Mouse (Mus musculus) hindbrain, embryonic 10.5 days (tissue): ENCODE measurements around the gene Cab39. TPM values are rescaled to one million over a fixed set of nuclear protein-coding genes. Genes with fewer than 3 reads are reported as not detected.

ENCODE experiments used
- DNase-seq: peaks from one replicate; pipeline ENCODE4 v3.0.0-alpha.2; 2017; ENCODE audit warnings: low spot score
- H3K27ac ChIP-seq: fragments of 300-500 bp; sonication (generic); 2 replicates; pipeline ENCODE4 v1.5.1; 2016; ENCODE audit warnings: mild to moderate bottlenecking, moderate library complexity
- H3K27me3 ChIP-seq: fragments of 300-500 bp; sonication (generic); 2 replicates; pipeline ENCODE4 v1.6.1; 2016; ENCODE audit warnings: mild to moderate bottlenecking; ENCODE audit not compliant: poor library complexity, insufficient read depth, severe bottlenecking
- H3K36me3 ChIP-seq: fragments of 300-500 bp; sonication (generic); 2 replicates; pipeline ENCODE4 v1.6.1; 2016; ENCODE audit warnings: mild to moderate bottlenecking, moderate library complexity
- H3K4me1 ChIP-seq: fragments of 300-500 bp; sonication (generic); replicated peaks from 2 replicates; pipeline ENCODE4 v1.6.1; 2016; ENCODE audit warnings: mild to moderate bottlenecking
- H3K4me3 ChIP-seq: fragments of 300-500 bp; sonication (generic); 2 replicates; pipeline ENCODE4 v1.5.1; 2016; ENCODE audit warnings: mild to moderate bottlenecking, moderate library complexity
- H3K9me3 ChIP-seq: fragments of 300-500 bp; sonication (generic); 2 replicates; pipeline ENCODE4 v1.6.1; 2016; ENCODE audit warnings: mild to moderate bottlenecking, moderate library complexity
- WGBS: fragments of 180-500 bp; shearing (Covaris S2); methylation state at CpG from one replicate; pipeline ENCODE4 v1.1.7; 2016; 5-methylcytosine and 5-hydroxymethylcytosine counted together
- polyA plus RNA-seq: library from polyadenylated mRNA; unstranded; fragments of >200 nt; fragmentation: Nextera tagmentation; extraction: Ambion mirVana; gene quantifications from 2 replicates; pipeline ENCODE4 v1.2.1, GENCODE M21; 2016

The Cab39 gene
- polyA plus RNA-seq, 1 experiment from 2014 or later: 43.1 TPM

DNA sequence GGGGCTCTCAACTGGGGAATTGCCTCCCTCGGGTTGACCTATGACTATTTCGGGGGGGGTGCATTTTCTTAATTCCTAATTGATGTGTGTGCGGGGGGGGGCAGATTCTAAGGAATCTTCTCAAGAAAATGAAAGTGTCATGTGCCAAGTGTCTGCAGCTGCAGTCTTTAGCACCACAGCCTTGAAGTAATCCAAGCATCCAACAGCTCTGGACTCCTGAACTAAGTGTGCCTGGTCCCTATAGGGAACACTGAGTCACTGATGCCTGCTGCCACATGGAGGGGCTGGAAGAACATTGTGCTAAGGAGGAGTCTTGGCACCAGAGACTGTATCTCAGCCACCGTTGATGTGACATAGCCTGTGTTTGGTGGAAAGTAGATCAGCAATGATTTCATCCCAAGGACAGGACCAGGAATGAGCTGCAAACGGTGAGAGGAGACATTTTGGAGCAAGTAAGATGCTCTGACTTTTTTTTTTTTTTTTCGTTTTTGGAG, 64.1 kb downstream of the Cab39 start:
- no peak overlapping the region for H3K27ac ChIP-seq
- H3K4me1 ChIP-seq: no peaks in the 10 kb centered on the region
- 80% methylated on average over 6 of the region's 6 CpGs for WGBS
- peaks cover 17% of the 10 kb centered on the region for H3K36me3 ChIP-seq
- H3K9me3 ChIP-seq: peaks cover 11% of the 10 kb centered on the region
- DNase-seq: no peak
- H3K4me3 ChIP-seq: no peak overlapping the region
- H3K27me3 ChIP-seq: no peaks in the 10 kb centered on the region

DNA sequence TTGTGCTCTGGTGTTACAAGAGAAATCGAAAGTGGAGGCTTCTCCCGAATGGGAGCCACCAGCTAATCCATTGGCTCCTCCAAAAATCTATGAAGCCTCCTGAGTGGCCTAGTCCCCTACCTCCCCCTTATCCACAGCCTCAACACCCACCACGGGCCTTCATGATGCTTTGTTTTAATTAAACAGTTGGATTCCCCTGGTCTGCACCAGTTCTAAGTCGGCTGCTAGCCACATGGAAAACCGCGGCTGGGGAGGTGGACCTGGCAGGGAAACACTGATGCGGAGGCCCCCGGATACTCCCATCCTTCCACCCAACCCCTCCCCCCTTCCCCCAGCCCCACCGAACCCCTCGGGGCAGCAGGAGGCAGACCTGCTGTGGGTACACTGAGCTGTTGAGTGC, 71.1 kb downstream of the Cab39 start:
- no peaks in the 10 kb centered on the region for H3K27me3 ChIP-seq
- no peak for DNase-seq
- no peaks in the 10 kb centered on the region for H3K36me3 ChIP-seq
- no peak overlapping the region for H3K27ac ChIP-seq
- peaks cover 24% of the 10 kb centered on the region for H3K9me3 ChIP-seq
- H3K4me1 ChIP-seq: no peaks in the 10 kb centered on the region
- WGBS: 78% methylated on average over 10 of the region's 10 CpGs
- no peak overlapping the region for H3K4me3 ChIP-seq

DNA sequence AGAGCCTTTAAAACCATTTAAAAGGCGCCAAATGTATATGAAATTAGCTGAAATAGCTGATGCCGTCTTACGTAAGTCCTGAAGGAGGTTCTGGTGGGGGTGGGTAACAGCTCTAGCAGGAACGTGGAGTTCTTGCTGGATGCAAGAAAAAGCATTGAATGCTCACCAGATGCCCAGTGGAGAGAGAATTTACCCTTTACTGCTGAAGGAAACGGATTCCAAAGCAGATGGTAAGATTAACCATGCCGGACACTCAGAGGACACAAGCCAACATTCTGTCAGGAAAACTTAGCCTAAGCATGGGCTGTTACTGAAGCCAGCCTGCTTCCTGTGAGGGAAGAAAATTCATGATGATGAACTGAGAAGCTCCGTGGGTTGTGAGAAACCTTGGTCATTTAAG, 76.8 kb downstream of the Cab39 start:
- WGBS: 89% methylated on average over 7 of the region's 7 CpGs

DNA sequence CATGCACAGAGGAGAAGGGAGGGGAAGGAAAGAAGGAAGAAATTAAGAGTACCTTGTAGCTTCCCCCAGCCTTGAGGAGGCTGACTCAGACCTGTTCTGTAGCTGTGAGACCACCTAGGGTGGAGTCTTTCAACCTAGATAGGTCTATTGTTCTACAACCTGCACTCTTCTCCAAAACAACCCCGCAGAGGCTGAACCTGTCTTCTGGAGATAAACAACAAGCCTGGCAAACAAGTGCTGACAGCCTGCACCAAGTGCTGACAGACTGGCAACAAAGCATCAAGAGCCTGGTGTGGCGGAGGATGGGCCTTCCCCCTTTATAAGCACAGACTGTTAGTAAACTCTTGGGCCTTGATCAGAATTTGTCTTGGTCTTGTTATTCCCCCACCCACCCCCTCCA, 77.3 kb downstream of the Cab39 start:
- H3K27me3 ChIP-seq: no peaks in the 10 kb centered on the region
- WGBS: 72% methylated on average over 2 of the region's 2 CpGs
- no peaks in the 10 kb centered on the region for H3K36me3 ChIP-seq
- no peak overlapping the region for H3K27ac ChIP-seq
- DNase-seq: no peak
- H3K9me3 ChIP-seq: peaks cover 25% of the 10 kb centered on the region
- no peak overlapping the region for H3K4me3 ChIP-seq
- no peaks in the 10 kb centered on the region for H3K4me1 ChIP-seq

More for the DNA sequence above, 76.8 kb downstream of the Cab39 start:
- H3K9me3 ChIP-seq: peaks cover 20% of the 10 kb centered on the region
- no peak for DNase-seq
- H3K4me3 ChIP-seq: no peak overlapping the region
- H3K36me3 ChIP-seq: no peaks in the 10 kb centered on the region
- no peaks in the 10 kb centered on the region for H3K27me3 ChIP-seq
- no peak overlapping the region for H3K27ac ChIP-seq
- no peaks in the 10 kb centered on the region for H3K4me1 ChIP-seq

DNA sequence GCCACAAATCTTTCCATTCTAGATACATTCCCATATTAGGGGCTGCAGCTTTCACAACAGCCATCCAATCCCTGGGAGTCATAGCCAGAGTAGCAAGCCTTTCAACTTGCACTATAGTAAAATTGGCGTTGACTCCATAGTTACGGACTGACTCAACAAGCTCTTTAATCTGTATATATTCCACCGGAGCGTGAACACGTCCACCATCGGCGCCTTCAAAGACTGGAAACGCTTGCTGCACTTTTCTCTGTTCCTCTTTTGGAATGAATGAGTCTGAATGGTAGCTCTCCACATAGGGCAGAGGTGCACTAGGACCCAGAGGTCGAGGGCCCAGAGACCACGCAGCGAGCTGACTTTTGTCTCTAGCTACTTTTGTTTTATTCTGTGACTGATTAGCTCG, 88.8 kb downstream of the Cab39 start:
- no peaks in the 10 kb centered on the region for H3K27me3 ChIP-seq
- H3K36me3 ChIP-seq: no peaks in the 10 kb centered on the region
- no peak for DNase-seq
- no peak overlapping the region for H3K27ac ChIP-seq
- no peaks in the 10 kb centered on the region for H3K4me1 ChIP-seq
- H3K4me3 ChIP-seq: no peak overlapping the region
- H3K9me3 ChIP-seq: peaks cover 55% of the 10 kb centered on the region
- WGBS: 93% methylated on average over 12 of the region's 12 CpGs

DNA sequence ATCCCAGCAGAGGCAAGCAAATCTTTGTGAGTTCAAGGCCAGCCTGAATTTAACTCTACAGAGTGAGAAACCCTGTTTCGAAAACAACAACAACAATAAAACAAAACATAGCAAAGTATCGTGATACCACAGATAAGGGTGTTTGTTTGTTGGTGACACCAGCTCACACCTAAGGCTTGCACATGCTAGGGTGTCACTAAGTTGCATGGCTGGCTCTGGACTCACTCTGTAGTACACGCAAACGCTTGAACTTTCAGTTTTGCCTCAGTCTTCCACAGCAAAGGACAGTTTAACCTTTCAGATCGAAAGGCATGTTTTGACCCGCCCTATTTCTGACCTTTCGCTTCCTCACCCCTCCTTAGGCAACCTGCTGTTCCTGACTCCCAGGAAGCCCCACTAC, 94.0 kb downstream of the Cab39 start:
- Histone ChIP-seq H3K27ac (no peak overlapping the region), H3K9me3 (peaks cover 15% of the 10 kb centered on the region), H3K36me3 (no peaks in the 10 kb centered on the region), H3K4me1 (no peaks in the 10 kb centered on the region), H3K4me3 (no peak overlapping the region), H3K27me3 (no peaks in the 10 kb centered on the region)
- no peak for DNase-seq
- WGBS: 89% methylated on average over 7 of the region's 7 CpGs

DNA sequence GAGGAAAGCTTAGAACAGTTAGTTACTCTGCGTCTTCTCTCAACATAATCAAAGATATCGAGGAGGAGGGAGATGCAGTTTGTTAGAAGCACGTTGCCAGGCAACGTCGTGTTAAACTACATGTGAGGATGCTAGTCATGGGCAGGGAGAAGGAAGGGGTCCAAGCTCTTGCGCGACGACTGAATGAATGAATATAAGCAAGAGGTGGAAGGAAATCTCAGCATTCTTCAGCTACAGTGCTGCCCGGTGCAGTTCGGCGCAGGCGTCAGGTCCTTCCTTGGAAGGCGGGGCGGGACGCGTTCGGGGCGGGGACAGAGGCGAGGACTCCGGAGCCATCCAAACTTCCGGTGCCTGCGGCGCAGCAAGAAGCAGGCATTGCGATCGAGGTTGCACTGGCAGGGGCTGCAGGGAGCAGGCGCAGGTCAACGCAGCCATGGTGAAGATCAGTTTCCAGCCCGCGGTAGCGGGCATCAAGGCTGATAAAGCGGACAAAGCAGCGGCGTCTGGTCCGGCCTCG, 101.0 kb downstream of the Cab39 start, which contains the start of gene Itm2c:
TSS of gene Itm2c (plus strand) at position 51 of the 517 bp plus-strand sequence.
- 1% methylated on average over 35 of the region's 35 CpGs for WGBS
- no peaks in the 10 kb centered on the region for H3K27me3 ChIP-seq
- peak within 1 kb of the TSS; percentile 95 for H3K27ac ChIP-seq
- peaks cover 49% of the 10 kb centered on the region for H3K4me1 ChIP-seq
- H3K36me3 ChIP-seq: no peaks in the 10 kb centered on the region
- peak; percentile 91 for DNase-seq
- H3K9me3 ChIP-seq: no peaks in the 10 kb centered on the region
- peak within 1 kb of the TSS; percentile 88 for H3K4me3 ChIP-seq

DNA sequence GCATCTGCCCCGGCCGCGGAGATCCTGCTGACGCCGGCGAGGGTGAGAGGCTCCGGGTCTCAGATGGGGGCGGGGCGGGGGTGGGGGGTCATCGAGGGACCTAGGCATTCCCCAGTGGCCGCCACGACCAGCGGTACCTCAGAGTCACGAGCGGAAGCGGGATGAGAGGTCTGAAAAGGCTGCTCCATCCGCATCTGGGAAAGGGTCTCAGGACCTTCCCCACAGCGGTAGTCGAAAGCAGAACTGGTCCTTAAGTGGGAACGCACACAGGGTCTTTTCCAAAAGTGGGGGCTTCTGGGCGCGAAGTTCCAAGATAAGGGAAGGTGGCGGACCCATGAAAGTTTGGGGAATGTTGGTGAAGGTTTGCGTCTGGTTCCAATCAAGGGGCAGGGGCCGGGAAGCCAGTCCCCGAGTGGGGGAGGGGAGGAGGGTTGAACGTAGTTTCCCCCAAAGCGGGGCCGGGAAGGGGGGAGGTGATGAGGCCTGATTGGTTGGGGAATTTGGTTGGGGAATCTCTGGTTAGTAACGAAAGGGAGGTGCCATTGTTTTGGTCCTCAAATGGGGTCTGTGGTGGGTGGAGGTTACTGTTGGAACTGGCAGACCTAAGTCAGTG, 101.6 kb downstream of the Cab39 start:
- Histone ChIP-seq H3K27ac (peak overlapping the region; percentile 95), H3K36me3 (no peaks in the 10 kb centered on the region), H3K4me1 (peaks cover 55% of the 10 kb centered on the region), H3K27me3 (no peaks in the 10 kb centered on the region), H3K9me3 (no peaks in the 10 kb centered on the region), H3K4me3 (peak overlapping the region; percentile 88)
- under 1% methylated on average over 30 of the region's 30 CpGs for WGBS
- DNase-seq: peak; percentile 81

DNA sequence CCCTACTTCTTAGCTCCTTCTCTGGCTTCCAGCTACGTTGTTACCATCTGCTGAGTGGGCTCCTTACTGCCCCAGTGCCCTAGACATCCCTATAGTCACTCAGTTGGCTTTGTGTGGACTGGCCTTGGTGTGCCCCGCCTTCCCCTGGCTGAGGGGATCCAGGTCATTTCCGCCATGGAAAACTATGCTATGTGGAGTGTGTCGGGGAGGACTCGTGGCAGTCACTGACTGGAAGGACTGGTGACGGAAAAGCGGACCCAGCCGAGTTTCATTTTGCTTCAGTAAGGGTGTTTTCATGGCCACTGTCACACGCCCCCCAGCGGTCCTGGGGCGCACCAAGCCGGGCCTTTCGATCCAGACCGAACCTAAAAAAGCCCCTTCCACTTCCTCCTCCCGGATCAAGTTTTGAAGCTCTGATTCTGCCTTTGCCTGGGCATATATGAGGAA, 102.2 kb downstream of the Cab39 start:
- DNase-seq: peak; percentile 73
- Histone ChIP-seq H3K9me3 (no peaks in the 10 kb centered on the region), H3K27ac (peak overlapping the region; percentile 95), H3K27me3 (no peaks in the 10 kb centered on the region), H3K4me3 (peak overlapping the region; percentile 88), H3K36me3 (0 out of 2 replicates have a peak, but pooled peaks cover 1% of the 10 kb centered on the region), H3K4me1 (peaks cover 61% of the 10 kb centered on the region)
- 3% methylated on average over 15 of the region's 15 CpGs for WGBS

DNA sequence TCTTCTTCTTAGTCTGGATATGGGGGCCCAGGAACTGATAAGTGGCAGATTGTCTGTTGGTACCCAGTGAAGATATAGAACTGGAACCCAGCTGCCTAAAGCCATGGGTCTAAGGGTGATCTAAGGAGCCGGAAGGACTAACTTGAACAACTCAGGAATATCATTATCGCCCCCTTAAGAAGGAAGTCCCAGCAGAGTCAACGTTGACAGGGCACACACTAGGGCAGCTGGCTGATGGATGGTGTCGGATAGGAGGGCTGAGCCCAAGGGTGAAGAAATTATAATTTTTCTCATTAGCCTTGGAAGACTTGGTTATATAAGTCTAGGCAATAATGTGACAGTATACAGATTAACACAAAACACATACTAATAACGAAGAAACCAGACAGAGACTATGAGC, 102.9 kb downstream of the Cab39 start:
- H3K27me3 ChIP-seq: no peaks in the 10 kb centered on the region
- H3K9me3 ChIP-seq: no peaks in the 10 kb centered on the region
- DNase-seq: no peak
- H3K36me3 ChIP-seq: peaks cover 8% of the 10 kb centered on the region; the same call in 1 of the 2 replicates
- H3K27ac ChIP-seq: peak overlapping the region; percentile 95
- H3K4me1 ChIP-seq: peaks cover 68% of the 10 kb centered on the region
- WGBS: 83% methylated on average over 5 of the region's 5 CpGs
- peak overlapping the region; percentile 88 for H3K4me3 ChIP-seq

DNA sequence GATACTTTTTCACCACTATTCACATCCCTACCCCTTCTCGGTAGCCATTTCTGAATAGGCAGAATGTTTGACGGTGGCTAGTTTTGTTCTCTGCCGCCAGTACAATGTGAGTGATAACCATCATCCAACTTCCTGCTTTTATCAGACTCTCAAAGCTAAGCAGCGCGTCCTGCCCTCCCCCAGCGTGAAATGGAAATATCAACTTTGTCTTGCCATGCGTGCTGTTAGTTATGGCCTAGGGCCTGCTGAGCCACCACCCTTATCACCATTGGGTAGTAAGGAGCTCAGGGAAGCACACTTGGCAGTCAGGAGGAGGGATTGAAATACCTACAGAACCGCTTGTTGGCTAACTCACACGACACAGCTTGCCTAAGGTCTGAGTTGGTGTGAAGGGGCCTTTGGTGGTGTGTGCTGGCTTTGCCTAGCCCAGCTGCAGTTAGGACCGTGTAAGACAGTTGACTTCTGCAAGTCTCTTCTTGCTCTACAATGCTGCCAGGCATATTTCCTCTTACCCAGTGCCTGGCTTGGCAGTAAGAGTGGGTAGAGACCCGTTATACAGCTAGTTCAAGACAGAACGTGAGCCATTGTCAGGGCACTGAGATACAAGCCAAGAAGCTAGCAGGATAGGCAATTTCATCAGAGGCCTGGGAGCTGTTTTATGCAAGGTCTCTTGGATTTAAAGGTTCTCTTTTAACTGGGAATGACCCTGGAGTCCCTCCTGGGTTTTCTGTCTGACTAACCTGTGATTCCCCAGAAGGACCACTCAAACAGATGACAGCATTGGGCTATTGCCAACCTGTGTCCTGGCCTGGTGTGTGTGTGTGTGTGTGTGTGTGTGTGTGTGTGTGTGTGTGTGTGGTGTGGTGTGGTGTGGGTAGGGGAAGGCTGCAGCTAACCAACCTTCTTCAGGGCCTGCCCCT, 103.8 kb downstream of the Cab39 start:
- no peak for DNase-seq
- Histone ChIP-seq H3K9me3 (no peaks in the 10 kb centered on the region), H3K4me1 (peaks cover 77% of the 10 kb centered on the region), H3K36me3 (peaks cover 8% of the 10 kb centered on the region; the same call in 1 of the 2 replicates), H3K27ac (peak overlapping the region; percentile 70), H3K27me3 (no peaks in the 10 kb centered on the region), H3K4me3 (peak overlapping the region; percentile 88; the same call in 1 of the 2 replicates)
- WGBS: 74% methylated on average over 12 of the region's 12 CpGs

DNA sequence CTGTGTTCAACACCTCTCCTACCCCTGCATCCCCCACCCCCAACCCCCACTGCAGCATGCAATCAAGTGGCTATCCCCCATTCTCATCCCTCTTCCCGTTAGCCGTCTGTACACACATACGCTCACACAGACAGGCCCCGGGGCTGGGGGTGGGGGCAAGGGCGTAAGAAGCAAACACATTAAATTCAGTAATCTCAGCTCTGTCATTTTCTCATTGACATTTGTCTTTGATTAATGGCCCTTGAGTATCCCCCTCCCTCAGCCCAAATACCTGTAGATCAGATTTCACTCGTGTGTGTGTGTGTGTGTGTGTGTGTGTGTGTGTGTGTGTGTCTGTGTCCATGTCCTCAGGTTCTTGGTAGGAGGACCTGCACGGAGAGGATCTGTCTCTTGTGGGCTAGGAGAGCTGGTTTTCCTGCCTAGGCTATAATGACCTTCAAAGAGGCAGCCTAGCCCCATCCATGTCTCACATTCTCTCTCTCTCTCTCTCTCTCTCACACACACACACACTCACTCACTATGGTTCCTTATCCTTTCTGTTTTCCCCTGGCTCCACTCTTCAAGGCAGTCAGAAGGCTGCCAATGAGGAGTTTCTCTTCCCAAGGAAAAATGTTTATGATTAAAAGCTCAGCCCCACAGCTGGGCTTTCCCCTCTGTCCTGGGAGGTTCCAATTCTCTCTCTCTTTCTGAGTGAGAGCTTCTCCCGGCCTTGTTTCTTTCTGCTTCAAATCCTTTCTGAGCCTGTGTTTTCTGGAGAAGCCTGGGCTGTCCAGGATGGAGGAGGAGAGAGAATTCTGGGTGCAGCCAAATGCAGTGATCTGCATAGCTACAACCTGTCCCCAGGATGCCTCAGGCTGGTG, 104.9 kb downstream of the Cab39 start:
- Histone ChIP-seq H3K9me3 (no peaks in the 10 kb centered on the region), H3K4me1 (peaks cover 80% of the 10 kb centered on the region), H3K36me3 (peaks cover 14% of the 10 kb centered on the region), H3K4me3 (no peak overlapping the region; the same call in 1 of the 2 replicates), H3K27ac (peak overlapping the region; percentile 70), H3K27me3 (no peaks in the 10 kb centered on the region)
- WGBS: 46% methylated on average over 8 of the region's 8 CpGs
- DNase-seq: no peak
